Mouse (Mus musculus) ES-E14 (cell line): ENCODE data around the gene Fscn3. TPM values are rescaled to one million over a fixed set of nuclear protein-coding genes. Genes with fewer than 3 reads are reported as not detected.

Experiments used
- DNase-seq: peaks from one replicate; pipeline ENCODE4 v3.0.0-alpha.2; 2013; ENCODE audit warnings: low read depth, low spot score
- H3K27ac ChIP-seq: 2 replicates; pipeline ENCODE4 v1.5.1; 2012; ENCODE audit warnings: low read depth, mild to moderate bottlenecking, low read length, moderate library complexity, mixed read lengths; ENCODE audit not compliant: poor library complexity, insufficient read depth, severe bottlenecking
- H3K36me3 ChIP-seq: 2 replicates; pipeline ENCODE4 v1.6.1; 2012; ENCODE audit warnings: mild to moderate bottlenecking, low read length, moderate library complexity, mixed read lengths; ENCODE audit not compliant: control insufficient read depth, poor library complexity, insufficient read depth, severe bottlenecking
- H3K4me1 ChIP-seq, 2 experiments: fragments of 150-350 bp in 1 of 2; sonication (generic) in 1 of 2; 2 replicates each; pipeline ENCODE4 v1.6.1; 2012; ENCODE audit warnings: low read length in 2 of 2, mild to moderate bottlenecking in 1 of 2, mixed read lengths in 1 of 2; ENCODE audit not compliant: control insufficient read depth in 2 of 2, insufficient read depth in 2 of 2, poor library complexity in 1 of 2
- H3K4me3 ChIP-seq, 2 experiments: fragments of 150-350 bp in 1 of 2; sonication (generic) in 1 of 2; 2 replicates each; pipeline ENCODE4 v1.5.1; 2012; ENCODE audit warnings: low read length in 2 of 2, low read depth in 1 of 2, mild to moderate bottlenecking in 1 of 2, mixed read lengths in 1 of 2; ENCODE audit not compliant: insufficient read depth in 1 of 2, poor library complexity in 1 of 2, severe bottlenecking in 1 of 2
- H3K9ac ChIP-seq: 2 replicates; pipeline ENCODE4 v1.6.1; 2012; ENCODE audit warnings: low read depth, mild to moderate bottlenecking, low read length, mixed read lengths; ENCODE audit not compliant: poor library complexity, insufficient read depth, severe bottlenecking
- H3K9me3 ChIP-seq: fragments of 150-350 bp; sonication (generic); 2 replicates; pipeline ENCODE4 v1.6.1; 2012; ENCODE audit warnings: low read depth, mild to moderate bottlenecking, low read length; ENCODE audit not compliant: control insufficient read depth, insufficient read depth
- CHD2 ChIP-seq: IDR thresholded peaks from 2 replicates; pipeline ENCODE4 v1.6.1; 2014; ENCODE audit warnings: mild to moderate bottlenecking, low read depth, low read length, inconsistent platforms
- HCFC1 ChIP-seq: IDR thresholded peaks from 2 replicates; pipeline ENCODE4 v1.6.1; 2012; ENCODE audit warnings: low read length, inconsistent platforms, borderline replicate concordance; ENCODE audit not compliant: insufficient read depth
- MAFK ChIP-seq: IDR thresholded peaks from 2 replicates; pipeline ENCODE4 v1.6.1; 2014; ENCODE audit warnings: mild to moderate bottlenecking, low read depth, low read length, inconsistent platforms; ENCODE audit not compliant: insufficient read depth
- ZC3H11A ChIP-seq: IDR thresholded peaks from 2 replicates; pipeline ENCODE4 v1.6.1; 2012; ENCODE audit warnings: low read depth, mild to moderate bottlenecking, inconsistent platforms, low read length, borderline replicate concordance
- ZNF384 ChIP-seq: IDR thresholded peaks from 2 replicates; pipeline ENCODE4 v1.6.1; 2012; ENCODE audit warnings: low read depth, low read length, inconsistent platforms
- in situ Hi-C, 2 experiments: fragments of 600-800 bp; cut with MboI; formaldehyde crosslinking; loops; one replicate each; pipeline ENCODE4 v1.15.1; 2025; ENCODE audit warnings: low sequenced_read_pairs in 2 of 2, inconsistent platforms in 1 of 2; ENCODE audit not compliant: unreplicated experiment in 2 of 2
- total RNA-seq: library from RNA; depleted of rRNA; stranded (reverse); fragments of 300-350 nt; gene quantifications from 2 replicates; pipeline ENCODE4 v1.2.3, GENCODE M21; 2012

The Fscn3 gene
- total RNA-seq, 1 experiment: not detected

DNA sequence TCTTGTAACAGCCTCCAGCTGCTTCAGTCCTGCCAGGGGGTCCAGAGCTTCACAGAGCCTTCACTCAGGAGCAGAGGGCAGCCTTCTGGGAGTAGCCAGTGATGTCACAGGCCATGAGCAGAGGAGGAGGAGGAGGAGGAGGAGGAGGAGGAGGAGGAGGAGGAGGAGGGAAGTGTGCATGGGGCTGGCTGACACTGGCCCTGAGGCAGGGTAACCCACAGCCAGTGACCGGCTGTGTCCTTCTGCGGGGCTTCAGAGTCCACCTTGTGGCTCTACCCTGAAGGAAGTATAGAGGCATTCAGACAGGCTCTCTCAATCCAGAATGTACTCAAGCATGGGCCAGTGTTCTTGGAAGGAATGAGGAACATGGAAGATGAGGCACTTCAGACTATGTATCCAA, 21.7 kb downstream of the Fscn3 start, which contains the start of gene Pax4:
Pax4 (minus strand) TSS at position 101 of the 400 bp plus-strand sequence.
- Histone ChIP-seq H3K9me3 (no peaks in the 10 kb centered on the region), H3K36me3 (no peaks in the 10 kb centered on the region), H3K4me3 (no peak within 1 kb of the TSS), H3K27ac (no peak within 1 kb of the TSS), H3K4me1 (no peaks in the 10 kb centered on the region), H3K9ac (no peak within 1 kb of the TSS)
- TF ChIP-seq HCFC1 (no peak), MAFK (no peak), ZNF384 (no peak), ZC3H11A (no peak), CHD2 (no peak)
- in situ Hi-C loops: no loop called here
- DNase-seq: no peak

DNA sequence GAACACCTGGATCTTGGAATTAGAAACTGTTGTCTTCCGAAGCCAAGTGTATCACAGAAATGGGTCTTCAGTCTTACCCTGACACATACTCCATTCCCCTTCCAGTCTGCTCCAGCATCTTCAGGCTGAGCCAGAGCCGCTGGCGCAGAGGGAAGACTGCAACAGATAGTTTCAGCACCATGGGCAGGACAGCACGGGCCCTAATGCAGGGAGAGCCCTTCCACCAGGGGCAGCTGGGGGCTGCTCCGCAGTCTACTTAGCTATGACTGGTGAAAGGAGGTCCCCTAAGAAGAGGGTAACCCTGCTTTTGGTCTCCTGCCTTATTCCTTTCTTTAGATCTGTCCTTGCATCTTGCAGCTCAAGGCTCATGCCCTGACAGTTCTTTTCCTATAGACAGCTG, 22.9 kb downstream of the Fscn3 start:
- no peaks in the 10 kb centered on the region for H3K4me1 ChIP-seq
- in situ Hi-C loops: no loop called here
- TF ChIP-seq HCFC1 (no peak), ZC3H11A (no peak), MAFK (no peak), ZNF384 (no peak), CHD2 (no peak)
- no peaks in the 10 kb centered on the region for H3K9me3 ChIP-seq
- DNase-seq: no peak
- H3K4me3 ChIP-seq: no peak overlapping the region
- no peaks in the 10 kb centered on the region for H3K36me3 ChIP-seq
- H3K9ac ChIP-seq: no peak overlapping the region
- H3K27ac ChIP-seq: no peak overlapping the region

DNA sequence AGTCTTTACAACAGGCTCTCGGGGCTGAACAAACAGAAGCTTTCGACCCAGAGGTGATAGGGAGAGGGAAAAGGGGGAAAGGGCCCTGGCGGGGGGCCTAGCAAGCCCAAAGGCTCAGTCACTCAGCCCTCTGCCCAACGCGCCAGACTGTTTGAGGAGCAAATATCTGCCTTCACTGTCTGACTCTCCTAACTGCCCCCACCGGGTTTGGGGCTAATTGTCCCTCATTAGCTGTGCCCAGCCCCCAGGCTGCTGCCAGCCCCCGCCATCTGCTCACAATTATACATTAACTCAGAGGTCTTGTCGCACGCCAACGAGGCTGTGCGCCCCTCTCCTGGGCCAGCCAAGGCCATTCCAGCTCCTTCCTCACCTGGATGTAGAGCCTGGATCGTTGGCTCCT, 23.4 kb downstream of the Fscn3 start:
- H3K9ac ChIP-seq: no peak overlapping the region
- no peak overlapping the region for H3K27ac ChIP-seq
- no peak for TF ChIP-seq ZC3H11A
- TF ChIP-seq MAFK: no peak
- no peak for TF ChIP-seq ZNF384
- TF ChIP-seq CHD2: no peak
- TF ChIP-seq HCFC1: no peak
- no peaks in the 10 kb centered on the region for H3K9me3 ChIP-seq
- in situ Hi-C loops: no loop called here
- H3K4me3 ChIP-seq: peak overlapping the region; percentile 38 to 47; a peak in 3 of 4 replicates
- no peaks in the 10 kb centered on the region for H3K36me3 ChIP-seq
- H3K4me1 ChIP-seq: no peaks in the 10 kb centered on the region
- DNase-seq: no peak

DNA sequence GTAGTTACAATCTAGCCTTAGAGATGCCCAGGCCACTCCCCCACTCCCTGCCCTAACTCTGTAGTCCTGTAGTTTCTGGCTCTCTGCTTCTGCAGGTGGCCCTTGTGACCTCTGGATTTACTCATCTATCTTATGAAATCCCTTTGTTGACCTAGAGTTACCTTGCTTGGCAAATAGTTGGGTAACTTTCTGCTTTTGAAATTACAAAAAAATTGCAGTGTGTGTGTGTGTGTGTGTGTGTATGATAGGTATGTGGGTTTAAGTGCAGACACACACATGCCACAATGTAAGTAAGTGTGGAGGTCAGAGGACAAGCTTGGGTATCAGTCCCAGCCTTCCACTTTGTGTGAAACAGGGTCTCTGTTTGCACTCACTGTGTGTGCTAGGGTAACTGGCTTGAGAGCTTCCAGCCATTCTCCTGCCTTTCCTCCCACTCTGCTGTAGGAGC, 31.7 kb downstream of the Fscn3 start:
- no peaks in the 10 kb centered on the region for H3K4me1 ChIP-seq
- no peak overlapping the region for H3K4me3 ChIP-seq
- no peaks in the 10 kb centered on the region for H3K36me3 ChIP-seq
- H3K9me3 ChIP-seq: peaks cover 7% of the 10 kb centered on the region; the same call in 1 of the 2 replicates
- in situ Hi-C loops: no loop called here
- no peak for TF ChIP-seq ZNF384
- TF ChIP-seq HCFC1: no peak
- TF ChIP-seq CHD2: no peak
- no peak for TF ChIP-seq ZC3H11A
- TF ChIP-seq MAFK: no peak
- H3K9ac ChIP-seq: no peak overlapping the region
- DNase-seq: no peak
- H3K27ac ChIP-seq: no peak overlapping the region

DNA sequence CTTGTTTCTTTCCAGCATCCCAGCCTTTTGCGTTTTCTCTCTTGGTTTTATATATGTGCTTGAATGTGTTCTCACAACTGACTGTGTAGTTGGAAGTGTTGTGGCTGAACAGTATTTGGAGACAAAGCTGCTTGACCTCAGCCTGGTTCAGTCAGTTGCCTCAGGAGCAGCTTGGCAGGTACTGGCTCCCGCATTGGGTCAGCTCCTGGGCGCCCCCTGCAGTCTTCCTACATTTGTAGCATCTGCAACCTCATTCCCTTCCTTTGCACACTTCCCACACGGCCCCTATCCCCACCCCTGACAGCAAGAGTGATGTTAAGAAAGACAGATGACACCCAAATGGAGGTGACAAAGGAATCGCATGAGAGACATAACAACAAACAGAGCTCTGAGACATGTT, 32.9 kb downstream of the Fscn3 start:
- Histone ChIP-seq H3K36me3 (no peaks in the 10 kb centered on the region), H3K4me1 (no peaks in the 10 kb centered on the region), H3K9me3 (peaks cover 7% of the 10 kb centered on the region; the same call in 1 of the 2 replicates), H3K9ac (no peak overlapping the region), H3K27ac (no peak overlapping the region), H3K4me3 (no peak overlapping the region)
- in situ Hi-C loops: no loop called here
- TF ChIP-seq ZC3H11A (no peak), MAFK (no peak), CHD2 (no peak), ZNF384 (no peak), HCFC1 (no peak)
- DNase-seq: no peak
